Mouse (Mus musculus) liver, adult 2 months (tissue): ENCODE measurements at regions not wholly inside any gene's neighbourhood (a gene's known extent, or its start where the extent isn't known, plus 50 kb on each side); places are given as distances from the start of the nearest gene placed in this dataset.

Experiments used
- DNase-seq: peaks from one replicate; pipeline ENCODE4 v3.0.0-alpha.2; 2011; ENCODE audit warnings: low read depth, low spot score; ENCODE audit errors: extremely low read depth
- H3K27ac ChIP-seq: fragments of 200-500 bp; replicated peaks from 2 replicates; pipeline ENCODE4 v1.5.1; 2012; ENCODE audit warnings: low read depth, mild to moderate bottlenecking, control low read depth, inconsistent platforms, low read length; ENCODE audit not compliant: insufficient read depth
- H3K27me3 ChIP-seq: fragments of 200-500 bp; 2 replicates; pipeline ENCODE4 v1.6.1; 2012; ENCODE audit warnings: mild to moderate bottlenecking, moderate library complexity, low read length, inconsistent platforms; ENCODE audit not compliant: control insufficient read depth, insufficient read depth
- H3K36me3 ChIP-seq: fragments of 200-500 bp; 2 replicates; pipeline ENCODE4 v1.6.1; 2012; ENCODE audit warnings: low read length, inconsistent platforms; ENCODE audit not compliant: control insufficient read depth, insufficient read depth
- H3K4me1 ChIP-seq: fragments of 200-500 bp; 2 replicates; pipeline ENCODE4 v1.6.1; 2011; ENCODE audit warnings: low read length; ENCODE audit not compliant: control insufficient read depth, insufficient read depth
- H3K4me3 ChIP-seq: fragments of 200-500 bp; 2 replicates; pipeline ENCODE4 v1.5.1; 2011; ENCODE audit warnings: low read depth, mild to moderate bottlenecking, control low read depth, low read length, moderate library complexity; ENCODE audit not compliant: insufficient read depth
- H3K79me2 ChIP-seq: fragments of 200-500 bp; 2 replicates; pipeline ENCODE4 v1.6.1; 2012; ENCODE audit warnings: inconsistent platforms, mild to moderate bottlenecking, low read length, moderate library complexity; ENCODE audit not compliant: control insufficient read depth, insufficient read depth
- H3K9ac ChIP-seq: fragments of 200-500 bp; 2 replicates; pipeline ENCODE4 v1.6.1; 2012; ENCODE audit warnings: low read depth, mild to moderate bottlenecking, control low read depth, inconsistent platforms, low read length
- CTCF ChIP-seq: fragments of 200-500 bp; IDR thresholded peaks from 2 replicates; pipeline ENCODE4 v1.5.1; 2011; ENCODE audit warnings: low read depth, low read length, control low read depth
- POLR2A ChIP-seq: fragments of 200-500 bp; IDR thresholded peaks from 2 replicates; pipeline ENCODE4 v1.6.1; 2011; ENCODE audit warnings: low read length, control low read depth; ENCODE audit not compliant: insufficient read depth; ENCODE audit errors: extremely low read depth
- WGBS: fragments of 180-500 bp; shearing (Covaris S2); methylation state at CpG from one replicate; pipeline ENCODE4 v1.1.7; 2018; 5-methylcytosine and 5-hydroxymethylcytosine counted together

- Histone ChIP-seq H3K27ac (no peak overlapping the region), H3K27me3 (no peaks in the 10 kb centered on the region), H3K79me2 (no peaks in the 10 kb centered on the region), H3K4me1 (peaks cover 6% of the 10 kb centered on the region), H3K4me3 (no peak overlapping the region), H3K36me3 (no peaks in the 10 kb centered on the region), H3K9ac (no peak overlapping the region)
- WGBS, result 80% methylated on average over 8 of the region's 8 CpGs
- TF ChIP-seq POLR2A (no peak), CTCF (no peak)
- DNase-seq, result no peak
Observed at GRCm38 (mm10) chr6:51658360-51658759, 134.7 kb downstream of the Snx10 start.

DNA sequence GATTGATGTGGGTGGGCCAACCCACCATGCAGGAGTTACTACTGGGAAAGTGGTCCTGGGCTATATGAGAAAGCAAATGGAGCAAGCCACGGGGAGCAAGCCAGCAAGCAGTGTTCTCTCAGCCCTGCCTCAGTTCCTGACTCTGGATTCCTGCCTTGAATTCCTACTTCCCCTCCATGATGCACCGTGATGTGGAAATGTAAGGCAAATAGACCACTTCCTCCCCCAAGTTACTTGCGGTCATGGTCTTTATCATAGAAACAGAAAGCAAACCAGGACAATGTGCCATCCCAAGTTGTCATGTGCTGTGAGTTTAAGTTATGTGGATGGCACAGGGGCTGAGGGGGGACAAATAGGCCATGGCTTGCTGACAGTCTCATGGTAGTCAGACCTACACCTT is 139.5 kb downstream of the Snx10 start:
- no peak overlapping the region for H3K9ac ChIP-seq
- no peak overlapping the region for H3K4me3 ChIP-seq
- H3K27ac ChIP-seq, result no peak overlapping the region
- TF ChIP-seq POLR2A, result no peak
- no peak for TF ChIP-seq CTCF
- no peaks in the 10 kb centered on the region for H3K36me3 ChIP-seq
- H3K4me1 ChIP-seq, result peaks cover 1% of the 10 kb centered on the region
- no peaks in the 10 kb centered on the region for H3K27me3 ChIP-seq
- WGBS, result 80% methylated on average over 3 of the region's 3 CpGs
- H3K79me2 ChIP-seq, result no peaks in the 10 kb centered on the region
- peak; percentile 4 for DNase-seq

GRCm38 (mm10) chr6:51664049-51664448 is 140.3 kb downstream of the Snx10 start:
- Histone ChIP-seq H3K27ac (no peak overlapping the region), H3K4me3 (no peak overlapping the region), H3K4me1 (no peaks in the 10 kb centered on the region), H3K79me2 (no peaks in the 10 kb centered on the region), H3K9ac (no peak overlapping the region), H3K27me3 (no peaks in the 10 kb centered on the region), H3K36me3 (no peaks in the 10 kb centered on the region)
- WGBS, result 98% methylated on average over 5 of the region's 5 CpGs
- TF ChIP-seq CTCF (no peak), POLR2A (no peak)
- DNase-seq, result no peak

DNA sequence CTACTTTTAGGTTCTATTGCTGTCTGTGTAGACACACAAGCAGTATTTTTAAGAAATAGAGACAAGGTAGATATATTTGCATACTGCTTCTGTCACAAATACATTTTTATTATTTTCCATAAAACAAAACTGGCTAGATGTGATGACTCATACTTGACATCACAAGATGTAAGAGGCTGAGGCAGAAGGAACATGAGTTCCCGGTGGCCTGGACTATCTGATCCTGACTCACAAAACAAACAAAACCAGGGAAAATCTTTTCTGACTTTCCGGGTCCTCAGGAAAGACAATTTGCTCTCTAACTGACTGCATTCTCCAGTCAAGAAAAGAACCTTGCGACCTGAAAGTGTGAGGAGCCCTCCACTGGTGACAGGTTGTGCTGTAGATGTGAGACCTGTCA is 143.3 kb downstream of the Snx10 start:
- H3K9ac ChIP-seq, result no peak overlapping the region
- WGBS, result 45% methylated on average over 3 of the region's 3 CpGs
- no peak for TF ChIP-seq CTCF
- TF ChIP-seq POLR2A, result no peak

DNA sequence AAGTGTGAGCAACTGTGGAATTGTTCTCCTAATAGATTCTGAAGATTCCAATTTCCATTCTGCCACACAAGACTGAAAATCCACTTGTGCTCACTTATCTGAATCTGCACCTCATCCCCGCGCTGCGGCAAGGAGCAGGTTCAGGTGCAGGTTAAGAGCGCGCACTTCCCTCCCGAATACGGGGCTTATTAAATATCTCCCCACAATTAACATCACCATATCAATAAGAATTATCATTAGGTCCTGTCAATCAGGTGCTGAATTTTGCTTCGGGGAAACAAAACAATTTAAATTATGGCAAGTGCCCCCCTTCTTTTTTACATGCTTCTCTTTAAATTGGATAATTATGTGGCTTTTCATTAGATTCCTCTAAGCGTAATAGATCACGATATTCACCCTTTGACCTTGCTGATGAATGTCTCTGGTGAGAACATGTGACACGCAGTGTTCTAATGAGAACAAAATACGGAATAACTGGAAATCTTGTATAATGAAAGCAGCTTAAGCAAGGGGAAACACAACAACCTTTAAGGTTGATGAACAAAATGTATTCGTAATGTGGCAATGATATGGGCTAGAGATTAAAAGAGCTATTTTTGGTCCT is 151.7 kb downstream of the Snx10 start:
- no peak for DNase-seq
- Histone ChIP-seq H3K27ac (no peak overlapping the region), H3K27me3 (no peaks in the 10 kb centered on the region), H3K4me3 (no peak overlapping the region), H3K9ac (no peak overlapping the region), H3K79me2 (no peaks in the 10 kb centered on the region), H3K36me3 (no peaks in the 10 kb centered on the region), H3K4me1 (peaks cover 6% of the 10 kb centered on the region)
- 95% methylated on average over 13 of the region's 13 CpGs for WGBS
- TF ChIP-seq POLR2A, result no peak
- no peak for TF ChIP-seq CTCF

More for the DNA sequence above, 143.3 kb downstream of the Snx10 start:
- H3K79me2 ChIP-seq, result no peaks in the 10 kb centered on the region
- H3K4me3 ChIP-seq, result no peak overlapping the region
- no peaks in the 10 kb centered on the region for H3K27me3 ChIP-seq
- no peaks in the 10 kb centered on the region for H3K36me3 ChIP-seq
- H3K27ac ChIP-seq, result no peak overlapping the region
- H3K4me1 ChIP-seq, result no peaks in the 10 kb centered on the region
- DNase-seq, result no peak

GRCm38 (mm10) chr6:51677162-51677996 is 153.7 kb downstream of the Snx10 start:
- Histone ChIP-seq H3K79me2 (no peaks in the 10 kb centered on the region), H3K9ac (no peak overlapping the region), H3K36me3 (no peaks in the 10 kb centered on the region), H3K4me1 (peaks cover 21% of the 10 kb centered on the region), H3K4me3 (no peak overlapping the region), H3K27ac (no peak overlapping the region), H3K27me3 (no peaks in the 10 kb centered on the region)
- 83% methylated on average over 12 of the region's 12 CpGs for WGBS
- TF ChIP-seq POLR2A (no peak), CTCF (no peak)
- no peak for DNase-seq
